Mouse (Mus musculus): Measurements from ENCODE around the gene Rep15. TPM values are rescaled to one million over a fixed set of nuclear protein-coding genes. Genes with fewer than 3 reads are reported as not detected.

Rep15 gene
- polyA plus RNA-seq, 1 experiment, result not detected

DNA sequence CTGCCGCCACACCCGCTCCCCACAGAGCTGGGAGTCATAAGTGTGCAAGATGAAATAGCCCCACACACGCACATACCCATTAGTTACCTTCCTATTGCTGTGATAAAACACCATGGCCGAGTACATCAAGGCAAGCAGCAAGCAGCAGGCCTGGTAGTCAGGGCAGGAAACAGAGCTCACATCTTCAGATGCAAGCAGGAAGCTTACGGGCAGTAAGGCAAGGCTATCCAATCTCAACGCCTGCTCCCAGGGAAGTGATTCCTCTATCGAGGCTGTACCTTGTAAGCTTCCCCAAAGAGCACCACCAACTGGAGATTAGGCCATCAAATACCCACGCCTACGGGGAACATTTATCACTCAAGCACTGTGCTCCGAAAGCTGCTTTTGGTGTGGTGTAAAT, 47.5 kb downstream of the Rep15 start:
- 84% methylated on average over 10 of the region's 10 CpGs for WGBS
- Histone ChIP-seq H3K27ac (ENCODE audit: control insufficient read depth, insufficient read depth, low read depth, low read length, poor library complexity) (no peak overlapping the region), H3K4me1 (ENCODE audit: control insufficient read depth, insufficient read depth, low read length) (no peaks in the 10 kb centered on the region), H3K4me3 (replicated peaks; ENCODE audit: control insufficient read depth, low read depth, low read length) (no peak overlapping the region)
- no peak for TF ChIP-seq POLR2A (IDR thresholded peaks at IDR 0.05; ENCODE audit: borderline replicate concordance, control insufficient read depth, low read depth, low read length)
- no peak for TF ChIP-seq CTCF (IDR thresholded peaks at IDR 0.05; ENCODE audit: control insufficient read depth, insufficient read depth, low read length)

Other genes starting within 250 kb of the Rep15 start
- 0.85 TPM in 1 of 2 replicates, not detected in the other for gene Arntl2, start 236.5 kb upstream of the Rep15 start, polyA plus RNA-seq (2011; ENCODE audit: insufficient read depth, insufficient read length, low replicate concordance, missing spikeins)
- gene Smco2, start 182.5 kb upstream of the Rep15 start, polyA plus RNA-seq (2011; ENCODE audit: insufficient read depth, insufficient read length, low replicate concordance, missing spikeins), result not detected in 2 replicates
- 9.3 and 15.5 TPM in 2 replicates for gene Ppfibp1, start 144.1 kb upstream of the Rep15 start, polyA plus RNA-seq (2011; ENCODE audit: insufficient read depth, insufficient read length, low replicate concordance, missing spikeins)
- not detected in 2 replicates for gene 1700034J05Rik, start 78.2 kb upstream of the Rep15 start, polyA plus RNA-seq (2011; ENCODE audit: insufficient read depth, insufficient read length, low replicate concordance, missing spikeins)
- gene Mrps35, start 10.2 kb downstream of the Rep15 start, polyA plus RNA-seq (2011; ENCODE audit: insufficient read depth, insufficient read length, low replicate concordance, missing spikeins), result 32.3 and 41.9 TPM in 2 replicates
- gene Mansc4, start 54.4 kb downstream of the Rep15 start, polyA plus RNA-seq (2011; ENCODE audit: insufficient read depth, insufficient read length, low replicate concordance, missing spikeins), result not detected in 2 replicates
- 1.3 and 3.9 TPM in 2 replicates for gene Klhl42, start 58.8 kb downstream of the Rep15 start, polyA plus RNA-seq (2011; ENCODE audit: insufficient read depth, insufficient read length, low replicate concordance, missing spikeins)
- gene Pthlh, start 231.6 kb downstream of the Rep15 start, polyA plus RNA-seq (2011; ENCODE audit: insufficient read depth, insufficient read length, low replicate concordance, missing spikeins), result not detected in 2 replicates

Data from bone marrow, adult 2 months (tissue).